Mouse (Mus musculus) small intestine, adult 2 months (tissue): ENCODE measurements around the gene Blvrb.

Experiments used
- CTCF ChIP-seq: fragments of 200-500 bp; IDR thresholded peaks from 2 replicates; pipeline ENCODE4 v1.5.1; 2012; ENCODE audit warnings: low read depth, mild to moderate bottlenecking, control low read depth, inconsistent platforms, low read length, moderate library complexity, mixed read lengths; ENCODE audit not compliant: insufficient replicate concordance, insufficient read length; ENCODE audit errors: extremely low read depth
- POLR2A ChIP-seq: fragments of 200-500 bp; IDR thresholded peaks from 2 replicates; pipeline ENCODE4 v1.6.1; 2012; ENCODE audit warnings: low read depth, mild to moderate bottlenecking, control low read depth, inconsistent platforms, low read length, moderate library complexity

DNA sequence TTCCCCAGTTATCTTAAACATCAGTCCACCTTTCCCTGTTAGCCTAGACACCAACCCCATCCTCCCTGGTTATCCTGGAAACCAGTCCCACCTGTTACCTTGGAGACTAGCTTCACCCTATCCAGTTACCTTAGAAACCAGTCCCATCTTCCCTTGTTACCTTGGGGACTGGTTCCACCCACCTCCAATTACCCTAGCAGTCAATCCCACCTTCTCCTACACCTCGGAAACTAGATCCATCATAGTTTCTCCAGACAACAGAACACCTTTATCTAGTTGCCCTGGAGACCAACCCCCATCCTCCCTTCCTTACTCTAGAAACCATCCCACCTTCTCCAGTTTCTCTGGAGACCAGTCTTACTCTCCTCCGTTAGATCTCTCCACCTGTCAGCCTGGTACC, 30.6 kb upstream of the Blvrb start:
- TF ChIP-seq CTCF = no peak
- no peak for TF ChIP-seq POLR2A
